Mouse (Mus musculus) cerebellum, postnatal 36 days (tissue): ENCODE measurements around the gene Olig2.
A peak's percentile ranks its signal among the peaks of the same experiment; 100 is the strongest.

Experiments used
- DNase-seq, 2 experiments: peaks; one replicate each; pipeline ENCODE4 v3.0.0; 2021 to 2022; ENCODE audit warnings: mixed read lengths in 2 of 2

Olig2 gene

DNA sequence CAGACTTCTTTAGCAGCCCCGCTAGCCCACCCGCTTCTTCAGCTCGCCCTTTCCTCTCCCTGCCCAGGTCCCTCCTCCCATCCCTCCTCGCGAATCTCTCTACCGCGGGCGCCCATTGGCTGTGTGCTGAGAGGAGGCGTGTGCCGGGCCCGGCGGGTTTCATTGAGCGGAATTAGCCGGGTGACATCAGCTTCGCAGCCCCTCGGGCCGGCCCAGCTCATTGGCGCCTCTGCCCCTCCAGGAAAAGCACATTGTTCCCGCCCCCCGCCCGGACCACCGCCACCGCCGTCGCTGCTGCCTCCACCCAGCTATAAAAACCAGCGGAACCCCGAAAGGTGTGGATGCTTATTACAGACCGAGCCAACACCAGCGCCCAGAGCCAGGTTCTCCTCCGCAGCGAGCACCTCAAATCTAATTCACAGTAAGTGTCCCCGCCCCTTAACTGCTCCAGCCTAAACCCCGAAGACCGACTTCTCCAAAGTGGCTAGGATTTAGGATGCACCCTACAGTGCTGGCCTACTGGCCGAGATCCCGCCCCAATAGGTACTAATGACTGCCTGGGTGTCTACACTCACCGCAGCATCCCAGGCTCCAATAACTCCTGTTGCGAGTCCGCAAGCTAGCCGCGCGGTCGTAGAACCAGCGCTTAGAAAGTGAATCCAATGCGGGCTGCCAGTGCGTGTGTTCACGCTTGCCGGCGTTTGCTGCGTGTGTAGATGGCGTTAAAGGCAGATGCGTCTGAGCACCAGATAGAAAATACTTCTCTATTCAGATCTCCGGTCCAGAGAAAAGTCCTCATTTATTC is at the start of gene Olig2:
Gene Olig2, plus strand, starts transcription at position 225 of the 805 bp plus-strand sequence.
- peak in 1 of 2 experiments; percentile 34 for DNase-seq

DNA sequence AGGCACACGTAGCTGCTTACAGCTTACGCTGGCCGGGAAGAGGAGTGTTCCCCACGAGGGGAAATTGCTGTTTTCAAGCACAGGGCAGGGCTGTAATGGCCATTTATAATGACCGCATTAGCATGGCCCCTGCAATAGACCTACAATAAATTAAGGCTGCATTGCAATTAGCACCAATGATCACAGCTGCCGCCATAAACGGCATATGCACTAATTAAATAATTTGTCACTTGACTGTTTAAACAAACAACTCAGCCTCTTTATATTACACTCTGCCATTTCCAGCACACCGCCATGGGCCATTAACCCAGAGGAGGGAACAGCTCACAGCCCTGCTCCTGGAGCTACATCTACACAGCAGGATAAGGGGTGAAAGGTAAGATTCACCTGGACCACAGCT is 49.4 kb upstream of the Olig2 start:
- DNase-seq: no peak

DNA sequence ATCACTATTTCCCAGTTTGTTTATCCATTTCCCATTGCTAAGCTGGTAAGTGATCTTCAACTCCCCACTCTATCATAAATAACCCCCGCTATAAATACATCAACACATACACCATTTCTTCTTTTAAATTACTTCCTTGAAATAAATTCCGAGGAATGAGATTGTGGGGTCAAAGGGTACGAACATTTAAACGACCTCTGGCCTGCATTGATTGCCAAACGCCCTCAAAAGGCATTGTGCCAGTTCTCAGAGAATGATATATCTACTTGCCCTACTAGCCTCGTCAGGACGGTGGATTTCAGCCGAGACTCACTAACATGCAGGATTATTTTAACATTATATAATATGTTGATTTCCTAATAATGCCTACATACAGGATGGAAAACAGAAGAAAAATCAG is 38.2 kb upstream of the Olig2 start:
- DNase-seq: no peak

DNA sequence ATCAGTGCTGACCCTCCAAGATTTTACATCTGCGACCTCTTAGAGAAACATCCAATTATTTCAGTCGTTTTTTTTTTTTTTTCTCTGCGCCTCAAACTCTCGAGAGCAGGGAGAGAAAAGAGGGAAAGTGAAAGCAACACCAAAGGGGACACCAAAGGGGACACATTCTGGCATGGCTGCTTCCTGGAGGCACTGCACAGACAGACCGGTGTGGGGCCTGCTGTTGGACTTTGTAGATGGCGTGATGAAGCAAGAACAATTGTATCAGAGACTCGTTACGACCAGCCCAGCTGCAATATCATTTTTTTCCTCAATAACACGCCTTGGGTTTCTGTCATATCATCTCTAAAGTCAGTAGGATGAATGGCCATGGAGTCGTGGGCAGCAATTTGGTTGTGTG is 37.6 kb upstream of the Olig2 start:
- DNase-seq: no peak

DNA sequence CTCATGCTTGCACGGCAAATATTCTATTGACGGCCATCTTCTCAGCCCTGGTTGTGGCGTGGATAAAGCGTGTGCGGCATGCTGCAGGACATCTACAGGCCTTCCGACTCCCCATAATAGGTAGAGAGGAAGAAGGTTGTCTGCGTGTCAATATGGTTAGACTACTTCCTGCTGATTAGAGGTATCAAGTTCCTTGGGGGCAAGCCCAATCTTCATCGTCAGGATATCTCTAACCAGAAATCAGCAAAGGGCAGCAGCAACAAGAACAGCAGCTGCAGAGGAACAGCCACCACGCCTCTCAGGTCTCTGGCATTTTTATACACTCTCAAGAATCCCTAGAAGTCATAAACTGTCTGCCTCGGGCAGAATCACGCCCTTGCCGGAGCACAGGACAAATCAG is 37.0 kb upstream of the Olig2 start:
- DNase-seq: no peak

DNA sequence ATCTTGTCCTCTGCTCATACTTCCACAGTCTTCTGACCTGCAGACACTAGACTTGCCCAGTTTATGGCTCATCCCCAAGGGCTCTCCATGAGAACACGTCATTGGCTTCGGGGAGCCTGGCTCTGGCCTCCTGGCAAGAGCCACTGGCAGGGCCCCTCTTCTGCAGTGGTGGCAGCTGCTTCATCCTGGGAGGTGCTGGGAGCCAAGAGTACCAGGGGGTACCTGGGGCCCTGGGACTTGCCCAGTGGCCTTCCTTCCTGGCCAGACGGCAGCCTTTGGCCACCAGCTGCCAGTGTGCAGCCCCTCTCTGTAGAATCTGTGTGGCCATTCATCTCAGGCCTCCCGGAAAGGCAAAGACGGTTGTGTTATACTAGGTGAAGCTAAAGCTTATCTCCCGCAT is 34.0 kb upstream of the Olig2 start:
- no peak for DNase-seq

DNA sequence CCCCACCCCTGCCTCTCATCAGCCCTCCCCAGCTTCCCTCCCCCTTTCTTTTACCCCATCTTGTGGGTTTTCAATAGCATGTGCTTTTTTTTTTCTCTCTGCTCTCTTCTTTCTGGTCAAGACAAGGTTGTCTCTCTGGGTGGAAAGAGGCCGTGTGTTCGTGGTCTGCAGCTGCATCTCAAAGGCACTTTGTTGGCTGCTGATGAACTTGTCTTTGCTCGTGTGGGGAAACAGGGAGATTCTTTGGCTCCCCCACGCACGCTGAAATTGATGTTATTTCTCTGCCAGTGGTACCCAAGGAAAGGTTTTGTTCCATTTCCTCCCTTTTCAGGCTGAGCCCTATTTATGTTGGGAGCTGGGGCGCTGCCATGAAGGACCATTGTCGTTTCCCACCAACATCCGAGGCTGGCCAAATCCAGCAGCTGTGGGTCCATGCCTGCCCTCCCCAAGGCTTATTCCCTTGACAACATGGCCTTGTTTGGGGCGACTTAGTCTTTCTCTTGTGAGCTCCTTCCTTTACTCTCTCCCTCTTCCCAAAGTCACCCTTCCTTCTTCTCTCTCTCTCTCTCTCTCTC is 33.5 kb upstream of the Olig2 start:
- DNase-seq: no peak

DNA sequence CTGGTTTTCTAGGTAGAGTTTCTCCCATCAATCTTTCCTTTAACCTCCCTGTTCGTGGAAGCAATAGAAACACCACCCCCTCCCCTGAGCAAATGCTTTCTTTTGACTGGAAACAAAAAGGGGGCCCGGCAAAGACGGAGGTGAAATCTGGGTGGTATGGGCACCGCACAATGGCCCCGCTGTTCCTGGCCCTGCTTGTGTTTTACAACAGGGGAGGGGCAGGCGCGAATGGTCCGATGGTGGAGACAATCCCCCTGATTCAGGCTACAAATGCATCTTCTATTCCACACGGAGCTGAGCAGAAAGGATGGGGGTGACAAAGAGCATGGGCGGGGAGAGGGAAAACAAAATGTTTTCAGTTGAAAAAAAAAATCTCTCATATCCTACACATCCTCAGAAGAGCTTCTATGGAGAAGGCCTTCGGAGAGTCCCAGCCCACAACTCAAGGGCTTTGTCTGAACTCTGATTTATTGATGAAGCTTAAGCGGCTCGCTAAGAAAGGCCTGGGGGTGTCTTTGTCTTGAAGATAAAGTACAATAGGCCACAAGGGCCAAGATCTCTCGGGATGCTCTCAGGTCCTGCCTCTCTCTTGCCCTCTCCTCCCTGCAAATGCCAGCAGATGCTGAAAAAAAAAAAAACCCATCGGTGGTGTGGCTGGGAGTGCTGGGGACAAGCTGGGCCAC is 32.4 kb upstream of the Olig2 start:
- DNase-seq: no peak

DNA sequence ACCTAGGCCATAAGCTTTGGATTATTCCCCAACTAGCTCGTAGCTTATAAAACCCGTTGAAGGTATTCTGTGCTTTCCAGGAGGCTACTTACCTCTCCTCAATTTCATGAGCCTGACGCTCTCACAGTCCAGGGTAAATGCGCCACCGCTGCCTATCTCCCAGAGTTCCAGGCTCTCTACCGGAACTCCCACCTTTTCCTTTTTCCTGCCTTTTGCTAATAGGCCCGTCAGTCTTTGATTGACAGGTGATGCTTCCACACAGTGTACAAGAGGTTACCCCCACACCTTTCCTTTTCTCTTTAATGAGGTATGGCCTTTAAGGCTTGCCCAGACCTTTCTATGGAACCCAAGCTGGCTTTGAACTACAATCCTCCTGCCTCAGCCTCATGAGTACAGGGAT is 25.4 kb upstream of the Olig2 start:
- DNase-seq: no peak

DNA sequence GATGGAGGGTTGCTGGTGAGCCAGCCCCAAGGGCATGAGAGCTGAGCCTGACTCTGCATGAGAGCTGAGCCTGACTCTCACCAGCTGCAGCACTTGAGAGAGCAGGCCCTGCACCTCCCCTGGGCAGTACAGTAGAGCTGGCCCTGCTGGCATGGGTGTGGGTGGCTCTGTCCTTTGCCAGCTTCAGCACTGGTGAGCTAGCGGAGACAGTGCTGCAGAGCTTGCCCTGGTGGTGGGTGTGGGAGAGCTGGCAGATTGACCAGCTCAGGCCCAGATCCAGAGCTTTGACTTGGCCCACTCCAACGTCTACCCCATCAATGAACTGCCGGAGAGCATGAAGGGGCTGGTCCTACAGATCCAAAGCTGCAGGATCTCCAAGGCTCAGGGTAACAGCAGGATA is 22.3 kb upstream of the Olig2 start:
- DNase-seq: no peak

DNA sequence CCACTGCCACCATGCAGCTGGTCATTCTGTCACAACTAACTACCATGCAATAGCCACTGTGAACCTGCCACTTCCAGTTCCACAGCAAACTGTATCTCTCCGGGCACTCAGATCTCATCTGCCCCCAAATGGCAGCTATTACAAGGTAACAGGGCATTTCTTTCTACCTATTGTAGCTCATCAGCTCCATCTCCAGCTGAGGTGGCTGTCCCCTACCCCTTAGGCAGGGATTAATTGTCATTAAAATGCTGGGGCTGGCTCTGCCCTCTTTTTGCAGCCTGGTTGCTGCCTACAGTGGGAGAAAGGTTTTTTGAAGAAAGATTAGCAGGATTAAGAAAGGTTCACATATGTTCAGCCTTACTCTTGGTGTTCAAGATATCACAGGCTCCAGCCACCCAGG is 18.9 kb upstream of the Olig2 start:
- DNase-seq: no peak

DNA sequence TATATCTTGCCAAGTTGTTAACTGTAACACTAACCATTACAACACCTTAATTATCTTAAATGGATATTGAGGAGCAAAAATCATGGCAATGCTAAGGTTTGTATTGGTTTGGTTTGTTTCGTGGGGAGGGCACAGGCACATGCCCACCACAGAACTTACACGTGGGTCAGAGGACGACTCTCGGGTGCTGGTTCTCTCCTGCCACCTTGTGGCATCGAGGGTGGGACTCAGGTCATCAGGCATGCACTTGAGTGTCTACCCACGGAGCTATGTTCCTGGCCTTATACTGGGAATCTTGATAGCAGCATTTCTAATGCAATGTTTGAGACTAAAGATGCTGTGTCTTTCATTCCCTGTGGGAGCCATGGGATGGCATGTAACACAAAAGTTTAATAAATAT is 8.2 kb upstream of the Olig2 start:
- DNase-seq: no peak

DNA sequence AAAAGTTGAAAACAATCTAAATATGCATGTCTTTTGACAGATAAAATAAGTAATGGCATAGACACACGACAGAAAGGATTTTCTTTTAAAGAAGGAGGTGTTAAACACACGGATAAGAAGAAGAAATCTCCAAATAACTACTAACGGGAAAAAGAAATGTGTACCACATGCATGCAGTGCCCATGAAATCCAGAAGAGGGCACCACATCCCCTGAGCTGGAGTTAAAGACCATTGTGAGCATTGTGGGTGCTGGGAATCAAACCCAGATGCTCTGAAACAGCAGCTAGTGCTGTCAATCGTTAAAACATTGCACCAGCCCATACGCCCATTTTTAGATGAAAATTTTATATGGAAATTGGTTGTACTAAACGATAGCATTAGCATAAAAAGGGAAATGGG is 7.3 kb upstream of the Olig2 start:
- no peak for DNase-seq

DNA sequence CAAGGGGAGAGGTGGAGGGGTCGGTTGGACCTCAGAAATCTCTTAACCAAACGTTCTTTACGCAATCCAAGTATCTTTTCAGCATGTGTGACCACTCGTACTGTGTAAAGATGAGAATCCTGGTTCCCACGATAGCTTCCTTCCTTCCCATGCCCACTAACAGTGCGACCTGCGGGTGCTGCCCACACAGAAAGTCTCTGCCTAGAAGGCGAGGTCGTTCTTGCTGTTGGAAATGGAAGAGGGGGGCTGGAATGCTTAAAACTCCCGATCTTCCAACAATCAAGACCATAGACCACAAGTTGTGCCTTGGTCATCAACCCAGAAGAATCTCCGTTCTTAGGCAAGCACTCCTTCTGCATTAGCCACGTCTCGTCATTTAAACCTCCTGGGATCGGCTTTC is 6.0 kb upstream of the Olig2 start:
- DNase-seq: no peak

DNA sequence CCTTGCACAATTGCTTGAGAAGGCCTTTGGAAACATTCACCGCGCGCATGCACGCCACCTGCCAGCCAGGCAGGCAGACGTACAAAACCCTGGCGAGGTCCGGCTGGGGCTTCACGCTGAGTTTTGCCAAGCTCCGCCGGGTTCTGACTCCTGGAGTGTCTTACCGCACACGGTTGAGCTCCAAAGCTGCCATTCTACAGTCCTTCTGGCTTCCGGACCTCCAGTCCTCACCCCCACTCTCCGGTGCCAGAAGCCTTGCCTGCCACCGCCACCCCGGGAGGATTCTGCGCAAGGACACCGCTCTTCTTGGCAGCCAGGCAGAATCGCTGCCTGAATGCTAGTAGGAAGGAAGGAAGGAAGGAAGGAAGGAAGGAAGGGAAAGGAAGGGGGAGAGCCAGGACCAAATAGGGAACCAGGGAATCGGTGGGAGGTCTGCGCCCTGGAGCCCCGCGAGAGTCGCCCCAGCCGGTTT is 3.0 kb upstream of the Olig2 start:
- no peak for DNase-seq

DNA sequence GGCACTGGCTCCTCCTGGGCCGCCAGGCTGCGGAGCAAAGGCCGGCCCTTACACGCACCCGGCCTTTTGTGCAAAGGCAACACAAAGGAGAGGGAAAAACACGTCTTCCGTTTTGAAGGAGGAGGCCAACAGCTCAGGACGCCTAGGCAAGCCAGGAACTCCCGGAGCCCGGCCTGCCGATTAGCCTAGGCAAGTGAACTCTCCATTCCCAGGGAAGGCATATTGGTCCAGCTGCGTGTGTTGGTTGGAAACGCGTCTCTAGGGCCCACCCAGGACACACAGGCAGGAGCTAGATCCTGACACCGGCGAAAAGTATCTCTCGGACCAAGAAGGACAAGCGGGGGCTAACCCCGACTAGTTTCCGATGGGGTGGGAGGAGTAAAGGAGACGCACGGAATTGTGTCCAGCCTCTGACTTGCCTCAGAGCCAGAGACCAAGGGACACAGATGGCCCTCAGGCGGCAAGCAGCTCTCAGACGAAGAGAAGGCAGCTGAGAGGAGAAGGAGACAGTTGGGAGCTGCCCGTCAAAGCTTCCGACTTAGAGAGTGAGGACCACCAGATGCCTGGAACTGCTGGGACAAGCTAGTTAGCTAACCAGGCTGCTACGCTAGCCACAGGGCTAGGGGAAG is 2.5 kb upstream of the Olig2 start:
- no peak for DNase-seq

DNA sequence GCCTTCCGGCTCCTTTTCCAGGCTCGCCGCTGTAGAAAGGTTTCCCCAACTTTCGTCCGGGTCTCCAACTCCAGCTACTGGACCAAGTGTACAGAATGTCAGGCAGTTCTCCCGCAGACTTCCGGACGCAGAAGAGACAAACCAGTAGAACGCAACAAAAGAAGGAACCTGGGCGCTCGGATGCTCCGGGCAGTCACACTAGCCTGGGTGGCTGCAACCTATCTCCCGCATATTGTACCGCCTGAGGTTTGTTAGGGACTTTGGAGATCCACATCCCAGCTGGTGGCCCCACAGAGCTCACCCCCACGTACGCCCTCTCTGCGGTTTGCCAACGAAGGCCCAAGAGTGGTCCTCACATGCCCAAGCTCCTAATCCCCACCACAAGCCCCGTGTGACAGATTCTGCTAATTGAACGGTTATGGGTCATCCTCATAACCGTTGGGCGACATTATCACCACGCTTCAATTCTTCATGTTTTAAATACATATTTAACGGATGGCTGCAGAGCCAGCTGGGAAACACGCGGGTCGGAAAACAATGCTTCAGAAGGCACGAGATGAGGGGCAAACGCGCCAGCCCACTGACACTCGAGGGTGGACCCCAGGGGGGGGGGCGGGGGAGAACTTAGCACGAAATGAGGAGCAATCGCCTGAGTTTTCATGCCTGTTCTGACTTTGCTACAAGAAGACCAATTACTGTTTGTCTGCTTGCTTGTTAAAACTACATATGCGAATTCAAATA is 1.8 kb upstream of the Olig2 start:
- DNase-seq: no peak

DNA sequence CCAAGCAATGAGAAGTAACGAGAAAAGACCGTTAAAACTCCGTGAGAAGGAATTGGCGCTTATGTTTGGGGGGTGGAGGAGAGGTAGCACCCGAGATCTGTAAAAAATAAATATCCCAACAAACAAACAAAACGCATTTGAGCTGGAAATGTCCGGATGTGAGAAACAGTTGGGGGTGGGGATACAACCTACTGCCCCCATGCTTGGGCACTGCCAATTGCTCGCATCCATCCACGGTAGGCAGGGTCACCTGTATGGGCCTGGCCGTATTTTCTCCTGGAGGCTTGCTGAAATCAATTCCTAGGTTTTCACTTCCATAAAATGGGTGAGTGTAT is 1.2 kb upstream of the Olig2 start:
- DNase-seq: no peak

DNA sequence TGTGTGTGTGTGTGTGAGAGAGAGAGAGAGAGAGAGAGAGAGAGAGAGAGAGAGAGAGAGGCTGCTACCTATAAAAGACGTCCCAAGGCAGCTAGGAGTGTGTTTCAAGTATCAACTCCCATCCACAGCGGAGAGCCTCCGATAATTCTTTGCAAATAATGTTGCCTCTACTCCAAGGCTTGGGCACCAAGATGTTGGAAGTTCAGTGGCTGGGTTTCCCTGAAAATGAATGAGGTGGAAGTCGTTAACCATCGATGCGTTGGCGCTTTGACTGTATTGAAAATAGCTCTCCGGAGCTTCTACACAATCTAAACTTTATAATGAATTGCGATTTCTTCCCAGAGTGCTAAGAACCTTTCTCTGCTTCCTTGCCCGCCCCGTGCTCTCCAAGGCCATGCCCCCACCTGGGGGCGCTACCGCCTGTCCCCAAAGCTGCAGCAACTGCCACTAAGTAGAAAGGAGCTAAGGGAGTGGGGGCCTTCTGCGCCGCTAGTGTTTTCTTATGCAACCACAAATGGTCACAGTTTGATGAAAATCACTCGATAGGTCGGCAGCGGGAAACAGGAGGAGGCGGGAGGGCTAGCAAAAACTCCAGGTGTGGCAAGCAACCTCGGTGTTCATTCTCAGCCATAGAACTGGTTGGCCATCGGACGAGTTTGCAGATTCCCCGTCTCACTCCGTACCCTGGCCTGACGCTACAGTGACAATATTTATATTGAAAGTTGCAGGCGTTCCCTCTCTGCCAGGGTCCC is 600 bp upstream of the Olig2 start:
- peak in 1 of 2 experiments; percentile 27 for DNase-seq

DNA sequence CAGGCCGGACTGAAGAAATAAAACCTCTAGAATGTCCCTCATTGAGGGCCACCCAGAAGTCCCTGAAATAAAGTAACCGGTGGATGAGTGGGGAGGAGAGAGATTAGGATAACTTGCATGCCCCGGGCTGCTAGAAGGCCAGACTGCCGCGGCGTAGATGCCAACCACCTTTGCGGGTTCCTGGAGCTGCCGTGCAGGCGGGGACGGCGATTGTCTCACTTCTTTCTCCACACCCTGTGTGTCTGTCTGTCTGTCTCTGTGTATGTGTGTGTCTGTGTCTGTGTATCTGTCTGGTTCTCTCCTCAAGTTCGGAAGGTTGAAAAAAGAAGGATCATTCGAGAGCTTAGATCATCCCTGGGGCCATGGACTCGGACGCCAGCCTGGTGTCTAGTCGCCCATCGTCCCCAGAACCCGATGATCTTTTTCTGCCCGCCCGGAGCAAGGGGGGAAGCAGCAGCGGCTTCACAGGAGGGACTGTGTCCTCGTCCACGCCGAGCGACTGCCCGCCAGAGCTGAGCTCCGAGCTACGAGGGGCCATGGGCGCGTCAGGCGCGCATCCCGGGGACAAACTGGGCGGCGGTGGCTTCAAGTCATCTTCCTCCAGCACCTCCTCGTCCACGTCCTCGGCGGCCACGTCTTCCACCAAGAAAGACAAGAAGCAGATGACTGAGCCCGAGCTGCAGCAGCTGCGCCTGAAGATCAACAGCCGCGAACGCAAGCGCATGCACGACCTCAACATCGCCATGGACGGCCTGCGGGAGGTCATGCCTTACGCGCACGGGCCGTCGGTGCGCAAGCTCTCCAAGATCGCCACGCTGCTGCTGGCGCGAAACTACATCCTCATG is 1.0 kb downstream of the Olig2 start:
- no peak for DNase-seq
